Mouse (Mus musculus) layer of hippocampus, adult 11-12 months (tissue): Measurements from ENCODE around the gene Btbd3.
A peak's percentile ranks its signal among the peaks of the same experiment; 100 is the strongest.
"Not testable (repeated sequence)": the region's sequence is repeated elsewhere in the genome, so short reads cannot be mapped to it uniquely, and the experiment has no call there.

Source experiments
- DNase-seq: peaks from one replicate; pipeline ENCODE4 v3.0.0; 2022; ENCODE audit warnings: low spot score

The Btbd3 gene

GRCm38 (mm10) chr2:138279641-138280040 lies 23.3 kb downstream of the Btbd3 start:
- DNase-seq: no peak

DNA sequence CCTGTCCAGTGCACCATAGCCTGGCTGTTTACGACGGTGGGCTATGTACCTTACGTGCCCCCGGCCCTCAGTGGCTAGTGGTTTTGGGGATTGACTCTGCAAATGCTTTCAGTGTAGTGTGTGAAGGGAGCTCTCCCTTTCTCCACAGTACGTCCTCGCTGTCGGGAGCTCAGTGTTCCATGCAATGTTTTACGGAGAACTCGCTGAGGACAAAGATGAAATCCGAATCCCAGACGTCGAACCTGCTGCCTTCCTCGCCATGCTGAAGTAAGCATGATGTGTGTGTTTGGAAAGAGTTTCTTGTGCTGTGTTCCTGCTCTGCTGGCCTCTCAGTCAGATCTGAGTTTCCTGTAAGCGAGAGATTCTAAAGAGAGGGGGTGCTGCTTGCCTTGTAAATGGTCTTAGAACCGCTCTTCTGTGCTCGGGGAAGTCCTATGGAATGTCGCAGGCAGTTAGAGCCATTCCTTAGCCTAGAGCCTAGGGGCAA lies 23.9 kb downstream of the Btbd3 start:
- DNase-seq: peak; percentile 20

DNA sequence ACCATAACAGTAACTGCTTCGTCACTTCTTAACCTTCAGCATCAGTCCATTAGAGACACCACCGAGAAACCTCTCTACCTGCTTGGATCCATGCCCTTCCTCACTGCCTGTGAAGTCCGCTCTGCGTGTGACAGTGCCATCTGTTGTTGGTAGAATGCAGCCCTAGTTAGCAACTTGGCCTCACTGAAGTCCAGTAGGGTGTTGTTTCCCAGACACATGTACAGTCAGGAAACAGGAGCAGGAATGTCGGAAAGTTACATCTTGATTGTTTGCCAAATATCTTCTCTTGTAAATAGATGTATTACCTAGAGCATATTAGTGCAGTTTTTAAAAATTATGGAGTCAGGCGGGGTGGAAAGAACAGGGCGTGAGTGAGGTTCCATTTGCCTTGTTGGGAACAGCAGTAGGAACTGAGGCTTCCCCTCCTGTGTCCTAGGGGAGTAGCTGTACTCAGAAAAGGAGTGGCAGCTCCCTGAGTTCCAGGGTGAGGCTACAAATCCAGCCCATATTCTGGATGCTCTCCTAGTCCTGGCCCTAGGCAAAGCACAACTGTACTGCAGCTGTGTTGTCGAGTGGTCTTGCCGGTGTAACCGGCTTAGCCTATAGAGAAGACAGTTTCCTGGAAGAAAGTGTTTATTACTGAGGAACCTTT lies 25.3 kb downstream of the Btbd3 start:
- peak; percentile 46 for DNase-seq

DNA sequence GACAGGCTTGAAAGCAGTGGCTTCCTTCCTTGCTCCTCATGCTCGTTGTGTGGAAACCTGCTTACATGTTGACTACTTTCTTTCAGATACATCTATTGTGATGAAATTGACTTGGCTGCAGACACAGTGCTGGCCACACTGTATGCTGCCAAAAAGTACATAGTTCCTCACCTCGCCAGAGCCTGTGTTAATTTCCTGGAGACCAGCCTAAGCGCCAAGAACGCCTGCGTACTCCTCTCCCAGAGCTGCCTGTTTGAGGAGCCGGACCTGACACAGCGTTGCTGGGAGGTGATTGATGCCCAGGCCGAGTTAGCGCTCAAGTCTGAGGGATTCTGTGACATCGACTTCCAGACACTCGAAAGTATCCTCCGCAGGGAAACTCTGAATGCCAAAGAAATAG lies 27.0 kb downstream of the Btbd3 start:
- no peak for DNase-seq

DNA sequence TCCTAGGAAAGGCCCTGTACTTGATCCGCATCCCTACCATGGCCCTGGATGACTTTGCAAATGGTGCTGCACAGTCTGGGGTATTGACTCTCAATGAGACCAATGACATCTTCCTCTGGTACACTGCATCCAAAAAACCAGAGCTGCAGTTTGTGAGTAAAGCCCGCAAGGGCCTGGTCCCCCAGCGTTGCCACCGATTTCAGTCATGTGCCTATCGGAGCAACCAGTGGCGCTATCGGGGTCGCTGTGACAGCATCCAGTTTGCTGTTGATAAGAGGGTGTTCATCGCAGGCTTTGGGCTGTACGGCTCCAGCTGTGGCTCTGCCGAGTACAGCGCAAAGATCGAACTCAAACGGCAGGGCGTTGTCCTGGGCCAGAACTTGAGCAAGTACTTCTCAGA lies 27.5 kb downstream of the Btbd3 start:
- DNase-seq: no peak

DNA sequence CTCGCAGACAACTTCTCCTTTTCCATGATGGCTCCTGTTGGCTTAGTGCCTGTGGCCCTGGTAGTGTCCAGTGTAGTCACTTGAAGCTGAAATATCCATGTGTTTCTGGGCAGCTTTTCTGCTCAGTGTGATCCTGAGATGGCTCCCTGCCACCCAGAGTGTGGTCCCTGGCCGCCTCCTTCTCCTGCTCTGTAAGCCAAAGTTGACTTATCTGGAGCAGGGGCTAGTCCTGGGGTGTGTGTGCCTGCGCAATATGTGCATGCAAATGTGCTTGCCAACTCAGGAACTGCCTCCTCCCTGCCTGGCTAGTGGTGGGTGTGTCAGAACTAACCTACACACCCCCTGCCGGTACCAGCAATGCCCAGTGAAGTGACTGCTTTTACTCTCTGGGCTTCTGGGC lies 29.4 kb downstream of the Btbd3 start:
- DNase-seq: no peak

DNA sequence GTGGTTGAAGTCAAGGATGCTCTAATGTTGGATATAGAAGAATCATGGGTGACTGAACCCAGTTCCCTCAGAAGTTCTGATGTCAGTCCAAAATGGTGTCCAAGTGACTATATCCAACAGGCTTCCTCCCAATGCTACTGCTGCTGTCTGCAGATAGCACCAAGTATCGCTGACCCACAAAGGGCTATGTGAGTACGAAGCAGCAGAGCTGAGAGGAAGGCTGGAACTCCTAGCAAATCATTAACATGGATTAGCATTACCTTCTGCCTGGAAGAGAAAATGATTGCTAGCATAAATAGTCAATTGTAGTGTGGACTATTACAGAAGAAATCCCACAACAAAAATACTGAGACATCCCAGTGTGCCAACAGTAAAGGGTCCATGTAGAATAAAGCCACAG lies 33.8 kb downstream of the Btbd3 start:
- DNase-seq: no peak

- no peak for DNase-seq
Observed at GRCm38 (mm10) chr2:138294286-138294685, 37.9 kb downstream of the Btbd3 start.

- no peak for DNase-seq
Observed at GRCm38 (mm10) chr2:138306236-138306635, 49.9 kb downstream of the Btbd3 start.

DNA sequence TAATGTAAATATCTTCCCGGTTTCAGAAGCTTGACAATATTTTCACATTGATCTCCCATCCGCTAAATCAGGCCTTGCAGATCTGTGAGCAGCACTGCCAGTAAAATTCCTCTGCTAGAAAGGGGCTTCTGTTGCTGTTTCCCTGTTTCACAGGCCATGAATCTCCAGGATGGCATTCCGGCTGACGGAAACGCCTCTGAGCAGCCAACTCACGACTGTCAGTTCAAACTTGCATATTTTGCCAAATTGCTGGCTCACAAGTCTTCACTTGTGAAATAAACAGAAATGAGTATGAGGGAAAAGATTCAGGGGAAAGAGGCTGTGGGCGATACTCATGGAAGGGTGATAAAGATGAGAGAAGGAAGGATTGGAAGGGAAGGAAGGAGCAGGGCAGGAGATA lies 59.3 kb downstream of the Btbd3 start:
- DNase-seq: no peak

DNA sequence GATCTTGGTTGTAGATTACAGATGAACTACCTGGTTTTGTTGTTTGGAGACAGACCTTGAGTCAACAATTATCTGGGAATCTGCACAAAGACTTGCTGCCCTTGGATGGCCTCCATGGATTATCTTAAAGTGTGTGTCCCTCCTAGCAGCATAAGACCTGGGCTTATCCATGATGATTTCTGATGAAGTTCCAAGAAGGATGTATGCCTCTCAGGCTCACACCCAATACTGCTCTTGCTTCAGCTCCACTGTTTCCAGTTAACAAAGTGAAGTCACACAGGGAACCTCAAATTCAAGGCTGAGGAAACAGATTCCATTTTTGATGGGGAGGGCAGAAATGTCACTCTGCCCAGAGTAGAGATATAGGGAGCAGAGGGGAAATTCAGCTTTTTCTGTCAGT lies 64.0 kb downstream of the Btbd3 start:
- DNase-seq: no peak

DNA sequence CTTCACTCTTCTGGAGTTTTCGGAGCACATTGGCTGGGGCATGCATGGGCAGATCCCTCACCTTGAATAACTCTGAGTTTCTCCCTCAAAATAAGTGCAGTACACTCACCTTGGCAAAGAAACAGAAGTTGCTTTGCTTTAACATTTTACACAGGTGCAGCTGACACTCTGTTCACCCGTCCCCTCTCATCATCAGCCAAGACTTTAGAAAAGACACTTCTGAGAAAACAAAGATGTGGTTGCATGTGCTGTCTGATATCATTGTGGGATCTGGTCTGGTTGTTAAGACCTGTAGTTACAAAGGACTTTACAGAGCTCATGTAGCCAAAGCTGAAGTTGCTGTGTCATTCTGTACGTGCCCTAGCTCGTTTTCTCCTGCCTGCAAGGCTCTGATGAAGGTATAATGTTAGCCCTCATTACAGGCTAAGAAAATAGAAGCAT lies 64.7 kb downstream of the Btbd3 start:
- DNase-seq: no peak

DNA sequence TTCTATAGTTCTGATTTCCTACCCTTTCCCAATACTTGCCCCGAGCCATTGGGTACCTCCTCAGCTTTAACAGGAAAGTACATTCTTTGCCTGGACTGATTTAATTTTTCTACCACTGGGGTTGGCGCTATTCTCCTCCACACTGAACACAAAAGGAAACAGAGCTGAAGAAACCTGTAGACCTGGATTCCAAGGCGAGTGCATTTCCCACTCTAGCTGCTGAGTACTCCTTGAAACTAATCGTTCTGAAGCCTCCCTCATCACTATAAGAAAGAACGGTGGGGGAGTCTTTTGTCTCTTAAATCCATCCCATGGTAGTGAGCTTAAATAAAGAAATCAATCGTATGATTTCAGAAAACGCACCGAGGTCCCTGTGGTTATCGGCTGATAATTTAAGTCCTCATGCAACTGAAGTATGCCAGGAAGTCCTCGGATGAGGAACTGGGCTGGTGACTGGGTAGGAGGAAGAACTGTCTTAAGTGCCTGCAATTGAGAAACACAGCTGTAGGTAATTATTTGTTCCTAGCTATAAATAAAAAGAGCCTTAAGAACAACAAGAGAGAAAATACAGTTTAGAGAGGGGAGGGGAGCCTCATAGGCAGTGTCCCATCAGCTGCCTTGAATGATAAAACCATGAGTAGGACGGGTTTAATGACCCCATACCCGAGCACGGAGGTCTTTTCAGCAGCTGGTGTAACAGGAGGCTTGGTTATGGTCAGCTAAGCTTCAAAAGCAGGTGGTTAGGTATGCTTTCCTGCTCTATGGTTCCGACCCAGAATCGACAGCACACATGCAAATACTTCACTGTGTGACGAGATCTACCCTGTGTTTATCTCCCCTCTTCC lies 66.1 kb downstream of the Btbd3 start:
- DNase-seq: no peak

- no peak for DNase-seq
Observed at GRCm38 (mm10) chr2:138326367-138326766, 70.0 kb downstream of the Btbd3 start.

DNA sequence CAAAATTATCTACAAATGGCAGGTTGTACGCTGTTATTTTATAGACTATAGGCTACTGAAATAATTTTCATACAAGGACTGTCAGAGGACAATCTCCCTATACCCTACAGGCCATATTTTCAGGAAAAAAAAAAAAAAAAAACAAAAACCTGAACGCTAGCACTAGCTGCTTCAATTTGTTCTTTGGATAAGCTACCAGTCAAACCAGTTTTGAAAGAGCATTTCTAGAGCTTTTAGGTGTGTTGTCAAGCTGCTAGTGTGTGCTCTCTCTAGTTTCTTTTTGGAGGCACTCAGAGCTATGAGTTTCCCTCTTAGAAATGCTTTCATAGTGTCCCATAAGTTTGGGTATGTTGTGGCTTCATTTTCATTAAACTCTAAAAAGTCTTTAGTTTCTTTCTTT lies 77.8 kb downstream of the Btbd3 start:
- not testable (repeated sequence) for DNase-seq

DNA sequence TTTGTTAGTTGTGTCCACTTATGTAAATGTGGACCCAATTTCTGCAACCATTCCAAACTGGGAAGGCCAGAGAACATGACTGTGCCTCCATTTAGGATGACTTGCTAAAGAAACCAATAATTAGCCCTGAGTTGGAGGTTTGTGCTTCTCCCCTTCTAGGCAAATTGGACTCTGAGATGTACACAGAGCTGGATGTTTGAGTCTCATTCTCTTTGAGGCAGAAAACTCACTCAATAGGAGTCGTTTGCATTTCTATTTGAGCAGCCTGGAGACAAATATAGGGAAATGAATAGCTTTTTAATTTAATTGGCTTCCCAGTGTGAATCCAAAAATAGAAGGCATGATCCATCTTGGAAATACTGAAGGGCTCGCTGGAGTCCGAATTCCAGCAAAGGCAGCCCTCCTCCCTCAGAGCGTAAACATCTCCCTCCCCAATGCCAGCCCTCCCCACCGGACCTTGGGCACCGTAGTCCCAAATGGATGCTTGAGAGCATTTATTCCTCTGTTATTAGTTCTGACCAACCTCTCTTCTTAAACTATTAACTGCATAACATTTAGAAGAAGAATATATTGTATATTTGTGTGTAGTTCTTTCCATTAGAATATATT lies 81.6 kb downstream of the Btbd3 start:
- DNase-seq: no peak

GRCm38 (mm10) chr2:138338524-138338923 lies 82.2 kb downstream of the Btbd3 start:
- DNase-seq: no peak

DNA sequence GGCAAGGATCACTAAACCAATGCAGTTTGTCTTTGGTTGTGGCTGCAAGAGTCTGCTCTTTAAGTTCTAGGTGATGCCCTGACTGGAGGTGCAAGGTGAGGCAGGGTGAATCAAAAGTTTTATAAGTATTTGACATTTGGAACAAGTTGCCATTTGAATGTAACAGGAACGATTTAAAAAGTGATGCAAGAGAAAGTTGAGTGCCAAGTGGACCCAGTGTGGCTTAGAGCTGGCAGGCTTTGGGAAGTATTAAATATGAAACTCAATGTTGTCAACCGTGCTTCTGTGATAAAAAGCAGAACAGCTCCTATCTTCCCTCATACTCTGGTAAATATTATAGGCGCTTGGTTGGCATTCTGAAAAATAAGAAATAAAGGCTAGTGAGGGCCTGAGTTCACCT lies 99.0 kb downstream of the Btbd3 start:
- DNase-seq: no peak

DNA sequence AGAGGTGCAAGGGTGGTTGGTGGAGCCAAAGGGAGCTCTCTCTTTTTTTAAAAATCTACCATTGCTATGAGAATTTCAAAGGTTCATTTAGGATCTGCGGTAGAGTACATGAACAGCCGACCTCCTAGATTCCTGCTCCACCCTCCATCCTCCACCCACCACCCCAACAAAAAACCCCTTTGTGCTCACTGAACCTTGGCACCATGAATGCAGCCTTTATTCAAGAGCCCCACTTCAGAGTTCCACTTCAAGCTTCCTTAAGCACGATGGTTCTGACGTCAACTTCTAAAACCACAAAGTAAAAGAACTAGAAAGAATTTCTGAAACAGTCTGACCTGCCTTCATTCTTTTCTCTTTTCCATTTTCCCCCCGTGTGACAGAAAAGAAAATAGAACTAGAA lies 106.1 kb downstream of the Btbd3 start:
- DNase-seq: no peak

DNA sequence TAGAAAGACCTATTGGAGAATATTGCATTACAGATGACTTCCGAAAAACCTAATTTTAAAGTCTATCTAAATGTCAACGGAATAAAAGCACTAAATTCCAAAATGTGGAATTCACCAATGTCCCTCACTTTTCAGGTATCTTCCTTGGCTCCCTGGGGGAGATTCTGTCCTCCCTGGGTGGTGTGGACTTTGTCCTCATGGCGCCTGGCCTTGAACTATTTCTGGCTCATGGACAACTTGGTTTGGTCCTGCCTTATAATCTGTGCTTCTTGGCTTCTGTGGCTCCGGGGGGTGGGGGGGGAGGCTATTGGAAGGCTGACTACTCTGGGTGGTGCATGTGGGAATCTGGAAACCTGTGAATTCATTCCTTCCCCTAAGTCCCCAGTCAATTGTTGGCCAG lies 109.0 kb downstream of the Btbd3 start:
- DNase-seq: no peak

GRCm38 (mm10) chr2:138374556-138374955 lies 118.2 kb downstream of the Btbd3 start:
- DNase-seq: no peak

GRCm38 (mm10) chr2:138378855-138379254 lies 122.5 kb downstream of the Btbd3 start:
- no peak for DNase-seq

GRCm38 (mm10) chr2:138384762-138385161 lies 128.4 kb downstream of the Btbd3 start:
- DNase-seq: no peak
